Mouse (Mus musculus): ENCODE results near the gene Elmsan1. TPM values are rescaled to one million over a fixed set of nuclear protein-coding genes. Genes with fewer than 3 reads are reported as not detected.
A peak's percentile ranks its signal among the peaks of the same experiment; 100 is the strongest.

Gene Elmsan1
- total and polyA plus RNA-seq, 3 experiments = 21.4 to 140 (median 66.7) TPM

GRCm38 (mm10) chr12:84198880-84199279, 19.8 kb downstream of the Elmsan1 start:
- TF ChIP-seq POLR2AphosphoS5 (IDR thresholded peaks at IDR 0.05; ENCODE audit: insufficient replicate concordance, low read depth, low read length) = no peak
- TF ChIP-seq CTCF (IDR thresholded peaks at IDR 0.05; ENCODE audit: low read depth, low read length) = no peak
- TF ChIP-seq GATA2 (IDR thresholded peaks at IDR 0.05; ENCODE audit: borderline replicate concordance, low read depth, low read length) = no peak
- TF ChIP-seq GATA1 (IDR thresholded peaks at IDR 0.05; ENCODE audit: borderline replicate concordance, low read length) = no peak
- TF ChIP-seq TAL1 (conservative IDR thresholded peaks at IDR 0.05; ENCODE audit: low read depth, low read length) = no peak
- DNase-seq (ENCODE audit: low spot score) (no peak), ATAC-seq (ENCODE audit: extremely low read depth, insufficient number of reproducible peaks, low FRiP score, poor library complexity, severe bottlenecking) (no peak)
- peaks cover 84% of the 10 kb centered on the region for H3K4me1 ChIP-seq (ENCODE audit: insufficient read depth, low read depth, low read length)
- H3K27me3 ChIP-seq (ENCODE audit: insufficient read depth, low read length) = no peaks in the 10 kb centered on the region
- H3K36me3 ChIP-seq (replicated peaks) = peaks cover 62% of the 10 kb centered on the region
- no peaks in the 10 kb centered on the region for H3K9me3 ChIP-seq (replicated peaks)
- H3K4me3 ChIP-seq (ENCODE audit: low read depth, low read length) = no peak overlapping the region; the same call in 1 of the 2 replicates

- DNase-seq (ENCODE audit: low spot score) (no peak), ATAC-seq (ENCODE audit: extremely low read depth, insufficient number of reproducible peaks, low FRiP score, poor library complexity, severe bottlenecking) (no peak)
- TF ChIP-seq POLR2AphosphoS5 (IDR thresholded peaks at IDR 0.05; ENCODE audit: insufficient replicate concordance, low read depth, low read length) (no peak), GATA1 (IDR thresholded peaks at IDR 0.05; ENCODE audit: borderline replicate concordance, low read length) (no peak), TAL1 (conservative IDR thresholded peaks at IDR 0.05; ENCODE audit: low read depth, low read length) (no peak), GATA2 (IDR thresholded peaks at IDR 0.05; ENCODE audit: borderline replicate concordance, low read depth, low read length) (no peak), CTCF (IDR thresholded peaks at IDR 0.05; ENCODE audit: low read depth, low read length) (no peak)
- peaks cover 62% of the 10 kb centered on the region for H3K36me3 ChIP-seq (replicated peaks)
- H3K9me3 ChIP-seq (replicated peaks) = no peaks in the 10 kb centered on the region
- no peaks in the 10 kb centered on the region for H3K27me3 ChIP-seq (ENCODE audit: insufficient read depth, low read length)
- peaks cover 77% of the 10 kb centered on the region for H3K4me1 ChIP-seq (ENCODE audit: insufficient read depth, low read depth, low read length)
- no peak overlapping the region for H3K4me3 ChIP-seq (ENCODE audit: low read depth, low read length)
These were observed 20.5 kb downstream of the Elmsan1 start for GRCm38 (mm10) chr12:84198076-84198679.

GRCm38 (mm10) chr12:84195195-84195594, 23.5 kb downstream of the Elmsan1 start:
- Histone ChIP-seq H3K27me3 (ENCODE audit: insufficient read depth, low read length) (no peaks in the 10 kb centered on the region), H3K9me3 (replicated peaks) (no peaks in the 10 kb centered on the region), H3K4me3 (ENCODE audit: low read depth, low read length) (peak overlapping the region; percentile 81; the same call in 1 of the 2 replicates), H3K4me1 (ENCODE audit: insufficient read depth, low read depth, low read length) (peaks cover 76% of the 10 kb centered on the region), H3K36me3 (replicated peaks) (peaks cover 64% of the 10 kb centered on the region)
- no peak for DNase-seq (ENCODE audit: low spot score)
- TF ChIP-seq CTCF (IDR thresholded peaks at IDR 0.05; ENCODE audit: low read depth, low read length) (no peak), POLR2AphosphoS5 (IDR thresholded peaks at IDR 0.05; ENCODE audit: insufficient replicate concordance, low read depth, low read length) (no peak), TAL1 (conservative IDR thresholded peaks at IDR 0.05; ENCODE audit: low read depth, low read length) (no peak), GATA1 (IDR thresholded peaks at IDR 0.05; ENCODE audit: borderline replicate concordance, low read length) (no peak), GATA2 (IDR thresholded peaks at IDR 0.05; ENCODE audit: borderline replicate concordance, low read depth, low read length) (no peak)
- no peak for ATAC-seq (ENCODE audit: extremely low read depth, insufficient number of reproducible peaks, low FRiP score, poor library complexity, severe bottlenecking)

- DNase-seq (ENCODE audit: low spot score) (no peak), ATAC-seq (ENCODE audit: extremely low read depth, insufficient number of reproducible peaks, low FRiP score, poor library complexity, severe bottlenecking) (no peak)
- Histone ChIP-seq H3K4me1 (ENCODE audit: insufficient read depth, low read depth, low read length) (peaks cover 82% of the 10 kb centered on the region), H3K36me3 (replicated peaks) (peaks cover 65% of the 10 kb centered on the region), H3K27me3 (ENCODE audit: insufficient read depth, low read length) (no peaks in the 10 kb centered on the region), H3K9me3 (replicated peaks) (no peaks in the 10 kb centered on the region), H3K4me3 (ENCODE audit: low read depth, low read length) (peak overlapping the region; percentile 81)
- no peak for TF ChIP-seq TAL1 (conservative IDR thresholded peaks at IDR 0.05; ENCODE audit: low read depth, low read length)
- no peak for TF ChIP-seq GATA2 (IDR thresholded peaks at IDR 0.05; ENCODE audit: borderline replicate concordance, low read depth, low read length)
- no peak for TF ChIP-seq CTCF (IDR thresholded peaks at IDR 0.05; ENCODE audit: low read depth, low read length)
- TF ChIP-seq POLR2AphosphoS5 (IDR thresholded peaks at IDR 0.05; ENCODE audit: insufficient replicate concordance, low read depth, low read length) = no peak
These were observed 24.1 kb downstream of the Elmsan1 start for GRCm38 (mm10) chr12:84194400-84195109.

- ATAC-seq (ENCODE audit: extremely low read depth, insufficient number of reproducible peaks, low FRiP score, poor library complexity, severe bottlenecking) (peak; percentile 77), DNase-seq (ENCODE audit: low spot score) (peak; percentile 96)
- Histone ChIP-seq H3K36me3 (replicated peaks) (peaks cover 67% of the 10 kb centered on the region), H3K27me3 (ENCODE audit: insufficient read depth, low read length) (no peaks in the 10 kb centered on the region), H3K4me1 (ENCODE audit: insufficient read depth, low read depth, low read length) (peaks cover 84% of the 10 kb centered on the region), H3K4me3 (ENCODE audit: low read depth, low read length) (peak overlapping the region; percentile 81), H3K9me3 (replicated peaks) (no peaks in the 10 kb centered on the region)
- TF ChIP-seq CTCF (IDR thresholded peaks at IDR 0.05; ENCODE audit: low read depth, low read length) (no peak), GATA2 (IDR thresholded peaks at IDR 0.05; ENCODE audit: borderline replicate concordance, low read depth, low read length) (no peak), TAL1 (conservative IDR thresholded peaks at IDR 0.05; ENCODE audit: low read depth, low read length) (no peak), POLR2AphosphoS5 (IDR thresholded peaks at IDR 0.05; ENCODE audit: insufficient replicate concordance, low read depth, low read length) (no peak), GATA1 (IDR thresholded peaks at IDR 0.05; ENCODE audit: borderline replicate concordance, low read length) (no peak)
These were observed 24.9 kb downstream of the Elmsan1 start for GRCm38 (mm10) chr12:84193642-84194399.
